Mouse (Mus musculus) ES-CJ7 (cell line): Measurements from ENCODE around the gene Trim47.
"Not testable (repeated sequence)": the region's sequence is repeated elsewhere in the genome, so short reads cannot be mapped to it uniquely, and the experiment has no call there.

Source experiments
- DNase-seq: peaks from one replicate; pipeline ENCODE4 v3.0.0; 2011; ENCODE audit warnings: low read depth, low spot score

Gene Trim47

DNA sequence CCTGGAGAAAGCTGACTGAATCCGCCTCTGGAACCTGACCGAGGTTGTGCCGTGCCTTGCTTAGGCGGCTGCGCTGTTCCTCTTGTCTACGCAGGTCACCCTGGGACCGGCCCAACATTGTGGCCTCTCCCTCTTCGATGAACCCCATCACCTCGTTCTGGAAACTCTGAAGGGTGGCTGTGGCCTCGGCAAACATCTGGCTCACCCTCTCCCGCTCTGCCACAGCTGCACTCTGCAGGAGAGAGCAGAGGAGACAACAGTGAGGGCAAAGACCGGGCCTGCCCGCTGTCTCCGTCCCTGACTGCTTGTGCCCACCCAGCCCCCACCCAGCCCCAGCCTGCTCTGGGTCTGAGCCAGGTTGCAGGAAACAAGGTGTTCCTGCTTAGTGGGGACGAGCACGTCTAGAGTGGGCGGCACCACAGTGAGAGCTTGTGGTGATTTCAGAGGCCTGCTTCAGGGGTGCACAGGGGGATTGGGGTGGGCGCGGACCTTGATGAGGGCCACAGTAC is 19.2 kb downstream of the Trim47 start:
- no peak for DNase-seq

DNA sequence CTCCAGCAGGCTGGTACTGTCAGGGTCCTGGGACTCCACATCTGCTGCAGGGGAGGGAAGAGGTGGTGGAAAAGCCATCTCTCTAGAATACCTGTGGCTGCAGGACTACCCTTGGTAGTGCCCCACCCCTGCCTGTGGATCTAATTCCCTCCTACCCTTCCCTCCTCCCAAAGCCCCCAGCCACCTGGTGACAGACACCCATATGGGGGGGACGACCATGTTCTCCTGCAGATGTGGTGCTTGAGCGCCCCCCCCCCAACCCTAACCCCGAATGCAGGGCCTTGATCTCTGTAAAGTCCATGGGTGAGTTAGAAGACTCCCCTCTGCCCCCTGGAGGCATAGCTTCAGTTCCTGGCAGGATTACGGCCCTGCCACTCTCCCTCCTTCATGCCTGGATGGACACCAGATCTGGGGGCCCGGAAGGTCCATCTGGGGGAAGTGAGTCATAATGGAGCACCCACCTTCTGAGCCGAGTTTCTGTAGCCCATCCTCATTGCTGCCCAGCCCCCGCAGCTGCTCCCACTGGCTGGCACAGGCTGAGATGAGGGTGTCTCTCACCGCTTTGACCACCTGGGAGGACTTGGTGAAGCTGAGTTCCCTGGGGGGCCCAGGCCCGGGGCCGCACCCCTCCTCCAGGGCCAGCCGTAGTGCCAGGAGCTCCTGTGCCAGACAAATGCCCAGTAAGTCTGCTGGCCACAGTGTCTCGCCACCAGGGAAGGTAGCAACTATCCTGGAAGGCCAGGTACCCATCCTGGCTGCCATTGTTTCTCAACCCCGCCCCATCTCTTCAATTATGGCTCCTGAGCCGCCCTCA is 19.8 kb downstream of the Trim47 start:
- no peak for DNase-seq

DNA sequence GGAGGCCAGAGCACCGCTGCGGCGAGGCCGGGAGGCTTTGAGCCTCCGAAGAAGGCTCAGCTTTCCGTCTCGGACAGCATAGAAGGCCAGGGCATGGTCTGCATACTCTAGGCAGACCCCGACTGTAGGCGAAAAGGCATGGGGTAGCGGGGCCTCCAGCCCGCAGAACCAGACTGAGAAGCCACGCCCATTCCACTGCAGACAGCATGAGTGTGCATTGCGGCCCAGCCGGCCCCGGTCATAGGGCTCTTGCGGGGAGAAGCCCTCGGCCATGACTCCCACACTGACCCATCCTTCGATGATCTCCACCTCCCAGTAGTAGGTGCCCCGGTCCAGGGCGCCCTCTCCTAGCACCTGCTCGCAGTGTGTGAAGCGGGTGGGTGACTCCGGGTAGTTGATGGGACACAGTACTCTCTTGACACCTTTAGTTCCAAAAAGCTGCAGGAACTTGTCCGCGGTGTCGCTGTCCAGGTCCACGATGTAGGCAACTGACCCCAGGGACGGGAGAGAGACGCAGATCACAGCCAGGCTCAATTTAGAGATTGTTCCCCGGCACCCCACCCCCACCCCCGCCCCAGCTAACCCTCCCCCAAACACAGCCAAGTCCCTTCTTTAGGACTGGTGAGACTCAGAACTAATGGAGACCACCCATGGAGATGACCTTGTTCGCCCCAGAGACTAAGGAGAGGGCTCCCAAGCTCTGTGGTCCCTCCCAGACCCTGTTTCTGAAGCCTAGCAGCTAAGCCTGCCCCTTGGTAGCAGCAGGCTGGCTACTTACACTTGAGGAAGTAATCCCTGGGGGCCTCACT is 20.7 kb downstream of the Trim47 start:
- peak; percentile 92 for DNase-seq

DNA sequence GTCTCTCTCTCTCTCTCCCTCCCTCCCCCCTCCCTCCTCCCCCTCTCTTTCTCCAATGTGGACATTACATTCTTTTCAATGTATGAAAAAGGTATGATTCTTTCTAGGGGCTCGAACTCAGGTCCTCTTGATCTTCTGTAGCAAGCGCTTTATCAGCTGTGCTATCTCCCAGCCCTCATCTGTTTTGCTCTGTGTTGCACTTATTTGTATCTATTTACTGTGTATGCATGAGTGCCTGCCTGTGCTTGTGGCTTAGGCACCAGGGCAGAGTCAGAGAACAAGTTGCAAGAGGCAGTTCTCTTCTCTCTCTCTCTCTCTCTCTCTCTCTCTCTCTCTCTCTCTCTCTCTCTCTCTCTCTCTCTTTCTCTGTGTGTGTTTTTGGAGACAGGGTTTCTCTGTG is 21.9 kb downstream of the Trim47 start:
- DNase-seq = no peak

- peak; percentile 90 for DNase-seq
Observed at GRCm38 (mm10) chr11:116104006-116104646, 22.9 kb downstream of the Trim47 start.

DNA sequence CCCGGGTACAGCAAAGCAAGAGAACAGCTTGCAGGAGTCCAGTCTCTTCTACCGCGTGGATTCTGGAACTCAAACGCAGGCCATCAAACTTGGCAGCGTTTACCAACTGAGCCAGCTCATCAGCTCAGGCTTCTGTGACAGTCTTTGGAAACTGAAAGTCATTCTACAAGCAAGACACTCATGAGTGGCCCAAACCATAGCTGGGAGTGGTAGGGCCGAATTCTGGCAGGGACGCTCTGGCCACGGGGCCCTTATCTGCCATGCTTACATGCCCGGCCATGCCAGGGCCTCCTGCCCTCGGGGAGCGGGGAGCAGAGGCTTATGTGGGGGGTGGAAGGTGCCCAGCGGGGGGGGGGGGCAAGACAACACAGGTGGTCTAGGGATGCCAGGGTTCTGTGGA is 23.4 kb downstream of the Trim47 start:
- no peak for DNase-seq

- DNase-seq = no peak
Observed at GRCm38 (mm10) chr11:116102472-116102871, 24.5 kb downstream of the Trim47 start.

DNA sequence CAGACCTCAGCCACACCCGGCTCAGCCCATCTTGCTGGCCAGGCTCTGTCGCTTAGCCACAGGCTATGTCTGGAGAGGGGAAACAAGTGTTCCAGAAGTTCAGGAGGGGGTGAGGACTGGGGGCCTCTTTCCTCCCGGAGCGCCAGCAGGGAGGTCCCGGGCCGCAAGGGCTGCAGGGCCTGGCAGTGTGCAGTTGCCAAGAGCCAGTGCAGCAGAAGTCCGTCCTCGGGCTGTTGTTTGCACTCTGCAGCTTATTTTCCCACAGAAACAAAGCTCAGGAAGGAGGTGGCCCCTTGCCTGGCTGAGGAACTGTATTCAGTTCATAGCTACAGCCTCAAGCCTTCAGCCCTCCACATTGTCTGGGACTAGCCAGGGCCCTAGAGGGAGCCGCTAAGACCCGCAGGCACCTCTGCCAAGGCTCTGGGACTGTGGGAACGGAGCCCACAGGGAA is 25.1 kb downstream of the Trim47 start:
- DNase-seq = no peak

DNA sequence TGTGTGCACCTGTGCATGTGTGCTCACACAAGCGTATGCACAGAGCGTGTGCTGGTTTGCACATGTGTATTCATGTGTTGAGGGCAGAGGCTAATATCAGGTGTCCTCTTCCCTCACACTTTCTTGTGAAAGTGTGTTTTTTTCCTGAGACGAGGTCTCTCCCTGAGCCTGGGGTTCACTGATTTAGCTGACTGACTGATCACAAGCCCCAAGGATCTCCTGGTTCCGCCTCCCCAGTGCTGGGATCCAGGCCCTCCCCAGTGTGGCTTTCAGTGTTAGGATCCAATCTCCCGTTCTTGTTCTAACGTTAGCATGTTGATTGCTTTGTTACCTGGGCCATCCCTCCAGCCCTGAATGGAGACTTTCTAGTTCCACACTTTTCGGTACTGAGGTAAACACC is 26.2 kb downstream of the Trim47 start:
- DNase-seq = no peak

- no peak for DNase-seq
Observed at GRCm38 (mm10) chr11:116100385-116100784, 26.6 kb downstream of the Trim47 start.

DNA sequence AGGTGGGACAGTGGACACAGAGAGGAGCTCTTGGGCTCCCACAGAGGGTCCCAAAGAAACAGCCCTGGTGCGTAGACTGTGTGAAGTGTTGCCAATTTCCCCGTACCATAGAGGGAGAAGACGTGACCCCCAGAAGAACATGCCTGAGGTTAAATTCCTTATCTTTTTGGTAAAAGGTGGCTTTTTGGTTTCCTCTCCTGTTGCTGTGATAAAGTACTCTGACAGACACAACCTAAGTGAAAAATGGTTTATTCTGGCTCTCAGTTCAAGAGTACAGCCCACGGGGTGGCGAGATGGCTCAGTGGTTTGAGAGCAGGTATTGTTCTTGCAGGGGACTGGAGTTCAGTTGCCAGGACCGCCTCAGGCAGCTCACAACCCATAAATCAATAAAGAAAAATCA is 27.5 kb downstream of the Trim47 start:
- no peak for DNase-seq

- no peak for DNase-seq
Observed at GRCm38 (mm10) chr11:116098711-116099460, 28.1 kb downstream of the Trim47 start.

GRCm38 (mm10) chr11:116096213-116097108 is 30.5 kb downstream of the Trim47 start:
- DNase-seq = peak; percentile 95

DNA sequence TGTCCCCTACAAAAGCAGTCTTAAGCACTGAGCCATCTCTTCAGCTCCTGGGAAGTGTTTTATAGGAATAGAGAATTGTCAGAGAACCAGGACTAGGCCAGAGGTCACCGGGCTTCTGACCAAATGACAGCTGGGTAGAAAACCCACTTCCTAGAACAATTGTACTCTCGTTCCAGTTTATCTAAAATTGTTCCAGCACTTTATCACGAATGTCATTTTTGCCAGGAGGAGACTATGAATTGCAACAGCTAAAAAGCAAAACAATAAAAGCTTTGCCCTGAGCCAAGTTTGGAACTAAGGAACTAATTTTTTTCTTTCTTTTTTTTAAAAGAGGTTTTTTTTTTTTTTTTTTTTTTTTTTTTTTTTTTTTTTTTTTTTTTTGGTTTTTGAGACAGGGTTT is 31.4 kb downstream of the Trim47 start:
- no peak for DNase-seq

DNA sequence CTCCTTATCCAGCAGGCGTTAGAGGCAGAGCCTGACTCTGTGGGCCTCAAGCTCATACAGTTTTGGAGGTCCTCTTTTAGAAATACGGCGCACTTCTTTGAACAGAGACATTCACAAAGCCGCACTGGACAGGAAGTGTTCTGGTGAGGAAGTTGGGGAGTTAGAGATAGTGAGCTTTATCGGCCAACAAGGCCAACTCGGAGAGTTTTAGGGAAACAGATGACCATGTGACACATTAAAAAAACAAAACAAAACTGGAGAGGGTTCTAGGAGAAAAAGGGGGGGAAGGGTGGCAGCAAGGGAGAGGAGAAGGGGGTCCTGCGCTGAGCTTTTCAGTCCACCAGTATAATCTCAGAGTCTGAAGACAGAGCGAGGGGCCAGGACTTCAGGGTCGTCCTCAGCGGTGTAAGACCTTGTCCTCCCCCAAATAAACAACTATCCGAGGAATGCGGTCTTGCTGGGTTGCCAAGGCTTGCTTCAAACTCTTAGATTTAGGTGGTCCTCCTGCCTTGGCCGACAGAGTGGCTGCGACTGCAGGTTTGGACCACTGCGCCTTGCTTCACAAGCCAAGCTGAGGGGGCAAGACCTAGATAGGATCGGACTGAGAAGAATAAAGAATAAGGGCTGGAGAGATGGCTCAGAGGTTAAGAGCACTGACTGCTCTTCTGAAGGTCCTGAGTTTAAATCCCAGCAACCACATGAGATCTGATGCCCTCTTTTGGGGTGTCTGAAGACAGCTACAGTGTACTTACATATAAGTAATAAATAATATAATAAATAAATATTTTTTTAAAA is 33.0 kb downstream of the Trim47 start:
- no peak for DNase-seq

DNA sequence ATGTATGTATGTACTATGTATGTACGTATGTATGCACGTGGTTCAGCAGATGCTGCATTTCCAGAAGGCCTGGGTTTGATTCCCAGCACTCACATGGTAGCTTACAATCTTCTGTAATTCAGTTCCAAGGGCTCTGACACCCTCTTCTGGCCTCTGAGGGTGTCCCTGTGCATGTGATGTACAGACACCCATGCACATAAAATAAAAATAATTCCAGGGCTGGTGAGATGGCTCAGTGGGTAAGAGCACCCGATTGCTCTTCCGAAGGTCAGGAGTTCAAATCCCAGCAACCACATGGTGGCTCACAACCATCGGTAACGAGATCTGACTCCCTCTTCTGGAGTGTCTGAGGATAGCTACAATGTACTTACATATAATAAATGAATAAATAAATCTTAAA is 34.1 kb downstream of the Trim47 start:
- DNase-seq = not testable (repeated sequence)

- no peak for DNase-seq
Observed at GRCm38 (mm10) chr11:116091591-116091990, 35.4 kb downstream of the Trim47 start.

DNA sequence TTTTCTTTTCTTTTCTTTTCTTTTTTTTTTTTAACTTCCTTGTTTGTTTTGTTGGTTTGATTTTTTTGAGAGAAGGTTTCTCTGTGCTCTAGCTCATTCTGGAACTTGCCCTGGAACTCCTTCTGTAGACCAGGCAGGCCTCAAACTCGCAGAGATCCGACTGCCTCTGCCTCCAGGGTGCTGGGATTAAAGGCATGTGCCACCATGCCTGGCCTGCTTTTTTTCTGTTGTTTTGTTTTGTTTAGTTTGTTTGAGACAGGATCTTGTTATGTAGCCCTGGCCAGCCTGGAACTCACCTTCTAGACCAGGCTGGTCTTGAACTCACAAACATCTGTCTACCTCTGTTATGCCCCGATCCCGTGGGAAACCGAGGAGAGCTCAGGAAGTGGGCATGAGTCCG is 37.5 kb downstream of the Trim47 start:
- no peak for DNase-seq

GRCm38 (mm10) chr11:116088741-116089394 is 38.1 kb downstream of the Trim47 start:
- no peak for DNase-seq
